Mouse (Mus musculus): Measurements from ENCODE around the gene Apoc2. TPM values are rescaled to one million over a fixed set of nuclear protein-coding genes. Genes with fewer than 3 reads are reported as not detected.

Apoc2 gene
- polyA plus RNA-seq, 1 experiment from 2014 or later: not detected

Other genes starting within 250 kb of the Apoc2 start
- 14.0 and 14.3 TPM in 2 replicates for gene Mark4, start 219.1 kb downstream of the Apoc2 start, polyA plus RNA-seq (2016; fragmentation: Nextera tagmentation; extraction: Ambion mirVana)
- gene Exoc3l2, start 214.6 kb downstream of the Apoc2 start, polyA plus RNA-seq (2016; fragmentation: Nextera tagmentation; extraction: Ambion mirVana): 0.51 and 0.69 TPM in 2 replicates
- 3.5 and 3.9 TPM in 2 replicates for gene Bloc1s3, start 169.6 kb downstream of the Apoc2 start, polyA plus RNA-seq (2016; fragmentation: Nextera tagmentation; extraction: Ambion mirVana)
- gene Trappc6a, start 169.5 kb downstream of the Apoc2 start, polyA plus RNA-seq (2016; fragmentation: Nextera tagmentation; extraction: Ambion mirVana): 43.6 and 47.5 TPM in 2 replicates
- 0.17 TPM in 1 of 2 replicates, not detected in the other for gene Nkpd1, start 160.1 kb downstream of the Apoc2 start, polyA plus RNA-seq (2016; fragmentation: Nextera tagmentation; extraction: Ambion mirVana)
- gene Ppp1r37, start 114.9 kb downstream of the Apoc2 start, polyA plus RNA-seq (2016; fragmentation: Nextera tagmentation; extraction: Ambion mirVana): 34.9 and 35.4 TPM in 2 replicates
- 0.18 and 0.34 TPM in 2 replicates for gene Zfp296, start 100.7 kb downstream of the Apoc2 start, polyA plus RNA-seq (2016; fragmentation: Nextera tagmentation; extraction: Ambion mirVana)
- 120 and 125 TPM in 2 replicates for gene Gemin7, start 100.3 kb downstream of the Apoc2 start, polyA plus RNA-seq (2016; fragmentation: Nextera tagmentation; extraction: Ambion mirVana)
- 66.3 and 67.6 TPM in 2 replicates for gene Clasrp, start 73.5 kb downstream of the Apoc2 start, polyA plus RNA-seq (2016; fragmentation: Nextera tagmentation; extraction: Ambion mirVana)
- gene Relb, start 48.5 kb downstream of the Apoc2 start, polyA plus RNA-seq (2016; fragmentation: Nextera tagmentation; extraction: Ambion mirVana): 3.3 and 3.6 TPM in 2 replicates
- gene Clptm1, start 12.9 kb downstream of the Apoc2 start, polyA plus RNA-seq (2016; fragmentation: Nextera tagmentation; extraction: Ambion mirVana): 85.6 and 87.6 TPM in 2 replicates
- gene Gm44805, start 3.5 kb upstream of the Apoc2 start, polyA plus RNA-seq (2016; fragmentation: Nextera tagmentation; extraction: Ambion mirVana): not detected in 2 replicates
- gene Apoc4, start 3.5 kb upstream of the Apoc2 start, polyA plus RNA-seq (2016; fragmentation: Nextera tagmentation; extraction: Ambion mirVana): not detected in 2 replicates
- 0.73 and 1.2 TPM in 2 replicates for gene Apoc1, start 14.7 kb upstream of the Apoc2 start, polyA plus RNA-seq (2016; fragmentation: Nextera tagmentation; extraction: Ambion mirVana)
- 115 and 128 TPM in 2 replicates for gene Apoe, start 21.2 kb upstream of the Apoc2 start, polyA plus RNA-seq (2016; fragmentation: Nextera tagmentation; extraction: Ambion mirVana)
- 136 and 149 TPM in 2 replicates for gene Tomm40, start 37.5 kb upstream of the Apoc2 start, polyA plus RNA-seq (2016; fragmentation: Nextera tagmentation; extraction: Ambion mirVana)
- 45.9 and 47.3 TPM in 2 replicates for gene Nectin2, start 72.5 kb upstream of the Apoc2 start, polyA plus RNA-seq (2016; fragmentation: Nextera tagmentation; extraction: Ambion mirVana)
- gene Bcam, start 93.1 kb upstream of the Apoc2 start, polyA plus RNA-seq (2016; fragmentation: Nextera tagmentation; extraction: Ambion mirVana): 8.9 and 10.9 TPM in 2 replicates
- gene Cblc, start 118.9 kb upstream of the Apoc2 start, polyA plus RNA-seq (2016; fragmentation: Nextera tagmentation; extraction: Ambion mirVana): 0.47 and 0.56 TPM in 2 replicates
- 0.62 and 0.96 TPM in 2 replicates for gene Bcl3, start 144.8 kb upstream of the Apoc2 start, polyA plus RNA-seq (2016; fragmentation: Nextera tagmentation; extraction: Ambion mirVana)
- 0.65 and 1.3 TPM in 2 replicates for gene Gm19345, start 174.1 kb upstream of the Apoc2 start, polyA plus RNA-seq (2016; fragmentation: Nextera tagmentation; extraction: Ambion mirVana)
- gene Ceacam16, start 183.4 kb upstream of the Apoc2 start, polyA plus RNA-seq (2016; fragmentation: Nextera tagmentation; extraction: Ambion mirVana): not detected in 2 replicates
- not detected in 2 replicates for gene Ceacam19, start 210.0 kb upstream of the Apoc2 start, polyA plus RNA-seq (2016; fragmentation: Nextera tagmentation; extraction: Ambion mirVana)
- gene Pvr, start 243.2 kb upstream of the Apoc2 start, polyA plus RNA-seq (2016; fragmentation: Nextera tagmentation; extraction: Ambion mirVana): 3.2 and 4.3 TPM in 2 replicates

Data from forebrain, embryonic 12.5 days (tissue).